Mouse (Mus musculus): ENCODE results near the gene Krt80. TPM values are rescaled to one million over a fixed set of nuclear protein-coding genes. Genes with fewer than 3 reads are reported as not detected.

Krt80 gene
- polyA plus RNA-seq, 1 experiment from 2014 or later: 0.10 TPM

GRCm38 (mm10) chr15:101373286-101373898, 3.4 kb upstream of the Krt80 start:
- Histone ChIP-seq H3K9ac (no peak overlapping the region), H3K4me1 (replicated peaks) (peaks cover 21% of the 10 kb centered on the region), H3K9me3 (replicated peaks) (no peaks in the 10 kb centered on the region), H3K27me3 (no peaks in the 10 kb centered on the region), H3K4me2 (no peak overlapping the region), H3K27ac (no peak overlapping the region), H3K36me3 (no peaks in the 10 kb centered on the region), H3K4me3 (replicated peaks) (no peak overlapping the region)
- no peak for ATAC-seq (ENCODE audit: low read depth)
- 54% methylated on average over 16 of the region's 16 CpGs for WGBS (ENCODE audit: insufficient replicate concordance)
- no peak for DNase-seq

DNA sequence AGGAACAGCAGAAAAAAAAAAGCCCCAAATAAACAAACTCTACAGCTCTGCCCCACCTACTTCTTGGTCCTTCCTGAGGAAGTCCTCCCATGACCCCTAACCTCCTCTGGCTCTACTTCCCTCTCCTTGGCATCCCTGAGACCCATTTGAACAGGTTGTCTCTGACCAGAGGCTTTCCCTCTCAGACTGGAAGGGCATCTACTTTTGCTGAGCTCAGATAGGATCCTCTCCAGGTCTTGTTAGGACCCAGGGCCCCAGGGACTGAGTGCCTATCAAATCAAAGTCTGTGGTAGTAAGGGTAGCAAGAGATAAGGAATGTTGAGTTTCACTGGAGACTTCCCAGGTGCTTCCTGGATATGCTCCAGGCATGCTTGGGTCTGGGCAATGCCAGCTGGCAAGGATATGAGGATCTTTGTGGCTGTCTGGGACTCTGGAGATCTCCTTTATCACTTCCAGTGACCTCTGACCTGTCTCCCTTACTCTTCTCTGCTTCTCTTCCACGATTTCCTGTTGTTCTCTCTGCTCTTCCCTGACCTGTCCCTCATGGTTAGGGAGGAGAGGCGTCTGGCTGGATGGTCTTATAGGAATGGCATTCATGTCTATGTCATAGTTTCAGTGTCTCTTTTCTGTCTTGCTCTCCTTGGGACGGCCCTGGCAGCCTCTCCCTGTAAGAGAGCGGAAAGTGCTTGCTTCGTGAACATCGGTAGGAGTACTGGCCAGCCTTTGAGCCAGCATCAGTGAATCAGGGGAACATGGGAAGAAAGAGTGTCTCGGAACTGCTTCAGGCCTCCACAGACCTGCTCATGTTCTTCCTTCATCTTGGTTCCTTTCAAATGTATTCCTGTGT, 2.4 kb upstream of the Krt80 start:
- no peak overlapping the region for H3K4me3 ChIP-seq (replicated peaks)
- DNase-seq (no peak), ATAC-seq (ENCODE audit: low read depth) (no peak)
- no peak overlapping the region for H3K9ac ChIP-seq
- no peak overlapping the region for H3K4me2 ChIP-seq
- no peaks in the 10 kb centered on the region for H3K9me3 ChIP-seq (replicated peaks)
- H3K4me1 ChIP-seq (replicated peaks): peaks cover 21% of the 10 kb centered on the region
- WGBS (ENCODE audit: insufficient replicate concordance): 44% methylated on average over 7 of the region's 7 CpGs
- H3K36me3 ChIP-seq: no peaks in the 10 kb centered on the region
- H3K27me3 ChIP-seq: no peaks in the 10 kb centered on the region
- no peak overlapping the region for H3K27ac ChIP-seq

DNA sequence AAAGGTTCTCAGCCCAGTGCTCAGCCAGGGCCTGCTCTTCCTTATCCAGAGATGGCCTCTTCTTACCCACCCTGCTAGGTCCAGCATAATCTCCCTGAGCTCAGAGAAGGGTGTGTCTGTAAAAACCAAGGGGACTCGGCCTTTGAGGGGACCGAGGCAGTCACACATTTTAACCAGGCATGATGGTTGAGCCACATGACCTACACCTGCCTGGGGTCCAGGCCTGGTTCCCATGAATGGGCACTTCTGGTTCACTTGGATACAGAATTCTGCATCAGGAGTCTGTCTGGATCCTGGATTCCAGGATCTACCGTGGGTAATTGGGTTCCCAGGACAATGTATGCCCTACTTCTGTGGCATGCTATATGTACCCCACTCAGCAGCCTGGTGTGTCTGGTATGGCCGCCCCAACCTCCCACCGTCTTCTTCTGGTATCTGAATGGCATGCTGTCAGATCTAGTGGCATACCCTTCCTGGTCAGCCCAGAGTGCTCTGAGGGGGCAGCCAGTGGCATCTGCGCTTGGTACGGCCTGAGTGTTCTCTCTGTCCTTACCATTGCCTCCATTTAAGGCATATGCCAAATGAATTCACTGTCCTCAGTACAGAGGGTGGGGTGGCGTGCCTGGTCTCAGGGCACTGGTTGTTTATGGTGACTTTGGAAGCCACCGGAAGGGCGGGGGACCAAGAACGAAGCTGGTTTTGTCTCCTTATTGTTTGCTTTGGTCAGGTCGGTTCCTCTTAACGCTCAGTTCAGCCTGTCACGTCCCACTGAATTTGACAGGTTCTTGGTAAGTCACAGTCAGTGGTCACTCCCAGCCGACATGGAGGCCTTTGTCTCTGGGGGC, 1.4 kb upstream of the Krt80 start:
- 56% methylated on average over 15 of the region's 15 CpGs for WGBS (ENCODE audit: insufficient replicate concordance)

GRCm38 (mm10) chr15:101369382-101370100, 421 bp downstream of the Krt80 start:
- no peaks in the 10 kb centered on the region; the same call in 1 of the 2 replicates for H3K4me1 ChIP-seq (replicated peaks)
- H3K9me3 ChIP-seq (replicated peaks): no peaks in the 10 kb centered on the region
- ATAC-seq (ENCODE audit: low read depth) (no peak), DNase-seq (no peak)
- H3K27me3 ChIP-seq: no peaks in the 10 kb centered on the region
- H3K4me3 ChIP-seq (replicated peaks): no peak overlapping the region
- H3K4me2 ChIP-seq: no peak overlapping the region
- 63% methylated on average over 12 of the region's 12 CpGs for WGBS (ENCODE audit: insufficient replicate concordance)
- no peak overlapping the region for H3K27ac ChIP-seq
- no peaks in the 10 kb centered on the region for H3K36me3 ChIP-seq
- no peak overlapping the region for H3K9ac ChIP-seq

More for the DNA sequence above, 1.4 kb upstream of the Krt80 start:
- Histone ChIP-seq H3K36me3 (no peaks in the 10 kb centered on the region), H3K4me2 (no peak overlapping the region), H3K27ac (no peak overlapping the region; the same call in 1 of the 2 replicates), H3K27me3 (no peaks in the 10 kb centered on the region), H3K4me3 (replicated peaks) (no peak overlapping the region), H3K9me3 (replicated peaks) (no peaks in the 10 kb centered on the region), H3K9ac (no peak overlapping the region), H3K4me1 (replicated peaks) (peaks cover 11% of the 10 kb centered on the region; the same call in 1 of the 2 replicates)
- ATAC-seq (ENCODE audit: low read depth): no peak
- no peak for DNase-seq

GRCm38 (mm10) chr15:101368502-101369381, 1.2 kb downstream of the Krt80 start:
- WGBS (ENCODE audit: insufficient replicate concordance): 55% methylated on average over 11 of the region's 11 CpGs
- no peak overlapping the region for H3K4me2 ChIP-seq
- DNase-seq (no peak), ATAC-seq (ENCODE audit: low read depth) (no peak)
- no peaks in the 10 kb centered on the region for H3K27me3 ChIP-seq
- H3K27ac ChIP-seq: no peak overlapping the region
- H3K36me3 ChIP-seq: no peaks in the 10 kb centered on the region
- H3K9me3 ChIP-seq (replicated peaks): no peaks in the 10 kb centered on the region
- no peak overlapping the region for H3K9ac ChIP-seq
- no peaks in the 10 kb centered on the region; the same call in 1 of the 2 replicates for H3K4me1 ChIP-seq (replicated peaks)
- H3K4me3 ChIP-seq (replicated peaks): no peak overlapping the region

DNA sequence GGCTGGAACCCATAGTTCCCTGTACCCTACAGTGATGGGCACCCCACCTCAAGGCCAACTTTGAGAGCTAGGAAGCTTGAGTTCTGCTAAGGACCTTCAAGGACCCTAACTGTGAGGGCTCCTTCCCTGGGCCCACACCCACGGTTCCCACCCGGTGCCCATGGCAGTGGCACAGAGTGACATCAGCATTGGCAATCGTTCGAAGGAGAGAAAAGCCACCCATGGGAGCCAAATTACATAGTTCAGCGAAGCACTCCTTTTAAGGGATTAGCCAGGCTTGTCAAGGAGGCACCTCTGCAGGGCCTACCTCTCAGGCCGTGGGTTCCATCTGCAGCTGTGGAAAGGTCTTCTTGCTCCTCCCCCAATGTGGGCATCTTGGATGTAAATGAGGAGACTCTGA, 1.9 kb downstream of the Krt80 start:
- Histone ChIP-seq H3K4me2 (no peak overlapping the region), H3K27me3 (no peaks in the 10 kb centered on the region), H3K9me3 (replicated peaks) (no peaks in the 10 kb centered on the region), H3K9ac (no peak overlapping the region), H3K4me3 (replicated peaks) (no peak overlapping the region), H3K4me1 (replicated peaks) (no peaks in the 10 kb centered on the region; the same call in 1 of the 2 replicates), H3K27ac (no peak overlapping the region), H3K36me3 (no peaks in the 10 kb centered on the region)
- ATAC-seq (ENCODE audit: low read depth) (no peak), DNase-seq (no peak)
- 70% methylated on average over 6 of the region's 6 CpGs for WGBS (ENCODE audit: insufficient replicate concordance)

DNA sequence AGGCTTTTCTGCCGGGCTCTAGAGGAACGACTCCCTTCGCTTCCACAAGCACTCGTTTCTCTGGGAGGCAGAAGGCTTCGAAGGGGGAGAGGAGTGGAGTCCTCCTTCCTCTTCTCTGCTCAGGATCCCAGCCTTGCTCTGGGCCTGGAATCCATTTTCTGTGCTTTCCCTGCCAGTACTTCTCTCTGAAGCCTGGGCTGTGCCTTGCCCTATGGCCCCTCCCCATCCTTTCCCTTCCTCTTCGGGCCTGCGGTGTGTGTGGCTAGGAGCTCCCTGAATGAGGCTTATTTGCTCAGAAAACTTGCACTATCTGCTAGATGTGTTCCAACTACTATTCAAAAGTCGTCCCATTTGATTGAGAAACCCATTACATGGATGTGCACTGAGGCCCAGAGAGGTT, 2.5 kb downstream of the Krt80 start:
- no peaks in the 10 kb centered on the region for H3K9me3 ChIP-seq (replicated peaks)
- H3K4me2 ChIP-seq: no peak overlapping the region
- H3K9ac ChIP-seq: no peak overlapping the region
- 59% methylated on average over 8 of the region's 8 CpGs for WGBS (ENCODE audit: insufficient replicate concordance)
- H3K4me1 ChIP-seq (replicated peaks): no peaks in the 10 kb centered on the region; the same call in 1 of the 2 replicates
- no peaks in the 10 kb centered on the region for H3K36me3 ChIP-seq
- H3K4me3 ChIP-seq (replicated peaks): no peak overlapping the region
- H3K27ac ChIP-seq: no peak overlapping the region
- DNase-seq: no peak
- ATAC-seq (ENCODE audit: low read depth): no peak
- H3K27me3 ChIP-seq: no peaks in the 10 kb centered on the region

- H3K27ac ChIP-seq: no peak overlapping the region
- H3K4me2 ChIP-seq: no peak overlapping the region
Measured at GRCm38 (mm10) chr15:101366926-101367325, 3.0 kb downstream of the Krt80 start.

GRCm38 (mm10) chr15:101366482-101366881, 3.5 kb downstream of the Krt80 start:
- DNase-seq: no peak
- H3K4me1 ChIP-seq (replicated peaks): no peaks in the 10 kb centered on the region; the same call in 1 of the 2 replicates
- no peak overlapping the region for H3K4me2 ChIP-seq
- H3K27me3 ChIP-seq: no peaks in the 10 kb centered on the region
- H3K4me3 ChIP-seq (replicated peaks): no peak overlapping the region
- no peaks in the 10 kb centered on the region for H3K9me3 ChIP-seq (replicated peaks)
- no peak overlapping the region for H3K9ac ChIP-seq
- no peak overlapping the region for H3K27ac ChIP-seq
- no peaks in the 10 kb centered on the region for H3K36me3 ChIP-seq
- ATAC-seq (ENCODE audit: low read depth): no peak
- WGBS (ENCODE audit: insufficient replicate concordance): 44% methylated on average over 3 of the region's 3 CpGs

More at GRCm38 (mm10) chr15:101366926-101367325, 3.0 kb downstream of the Krt80 start:
- Histone ChIP-seq H3K9ac (no peak overlapping the region), H3K4me3 (replicated peaks) (no peak overlapping the region), H3K9me3 (replicated peaks) (no peaks in the 10 kb centered on the region), H3K36me3 (no peaks in the 10 kb centered on the region), H3K27me3 (no peaks in the 10 kb centered on the region), H3K4me1 (replicated peaks) (no peaks in the 10 kb centered on the region; the same call in 1 of the 2 replicates)
- ATAC-seq (ENCODE audit: low read depth) (no peak), DNase-seq (no peak)
- 62% methylated on average over 2 of the region's 2 CpGs for WGBS (ENCODE audit: insufficient replicate concordance)

GRCm38 (mm10) chr15:101365721-101366120, 4.2 kb downstream of the Krt80 start:
- H3K4me2 ChIP-seq: no peak overlapping the region
- no peaks in the 10 kb centered on the region for H3K27me3 ChIP-seq
- no peaks in the 10 kb centered on the region for H3K36me3 ChIP-seq
- DNase-seq (no peak), ATAC-seq (ENCODE audit: low read depth) (no peak)
- H3K4me3 ChIP-seq (replicated peaks): no peak overlapping the region
- H3K9me3 ChIP-seq (replicated peaks): no peaks in the 10 kb centered on the region
- H3K27ac ChIP-seq: no peak overlapping the region
- H3K4me1 ChIP-seq (replicated peaks): no peaks in the 10 kb centered on the region
- WGBS (ENCODE audit: insufficient replicate concordance): 65% methylated on average over 4 of the region's 4 CpGs
- H3K9ac ChIP-seq: no peak overlapping the region
